Mouse (Mus musculus) bone marrow macrophage, adult 2 months (primary cell): ENCODE data around the gene Glycam1.

Source experiments
- CTCF ChIP-seq: IDR thresholded peaks from 2 replicates; pipeline ENCODE4 v1.5.1; 2012; ENCODE audit warnings: low read depth, mild to moderate bottlenecking, low read length, moderate library complexity
- POLR2A ChIP-seq: IDR thresholded peaks from 2 replicates; pipeline ENCODE4 v1.6.1; 2012; ENCODE audit warnings: mild to moderate bottlenecking, low read depth, low read length, borderline replicate concordance

DNA sequence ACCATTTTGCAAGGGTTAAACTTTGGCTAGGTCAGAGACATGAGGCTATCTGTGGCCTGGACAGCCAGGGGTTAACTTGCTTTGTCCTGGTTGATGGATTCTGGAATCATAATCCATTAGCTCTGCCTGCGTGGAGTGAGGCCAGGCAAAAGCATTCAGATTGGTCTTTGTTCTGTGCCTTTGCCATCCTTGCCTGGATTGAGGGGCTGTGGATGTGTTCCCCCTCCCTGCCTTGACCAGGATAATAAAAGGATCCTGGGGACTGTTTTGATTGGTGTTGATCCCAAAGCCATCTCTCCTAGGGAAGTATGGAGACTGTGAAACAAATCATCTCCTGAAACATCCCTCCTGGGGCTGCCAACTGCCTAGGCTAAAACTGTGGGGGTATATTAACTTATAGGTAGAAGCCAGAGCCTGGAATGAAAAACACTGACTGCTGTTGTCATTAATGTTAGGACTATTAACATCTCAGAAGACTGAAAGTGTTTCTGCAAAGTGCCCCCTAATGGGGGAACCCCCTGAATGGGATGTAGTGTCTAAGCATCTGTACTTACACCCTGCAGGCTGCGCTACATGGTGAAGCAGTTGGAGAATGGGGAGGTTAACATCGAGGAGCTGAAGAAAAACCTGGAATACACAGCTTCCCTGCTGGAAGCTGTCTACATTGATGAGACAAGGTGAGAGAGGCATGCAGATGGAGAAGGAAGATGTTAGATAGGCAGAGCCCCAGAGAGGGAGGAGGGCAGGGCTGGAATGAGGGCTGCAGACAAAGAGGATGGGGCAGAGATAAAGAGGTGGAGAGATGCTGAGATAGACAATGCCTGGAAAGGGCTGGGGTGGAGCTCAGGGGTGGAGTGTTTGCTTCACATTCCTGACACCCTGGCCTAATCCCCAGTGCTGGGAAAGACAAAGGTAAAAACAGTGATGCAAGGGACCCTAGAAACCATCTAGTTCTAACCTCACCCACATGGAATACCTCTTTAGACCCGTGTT lies 45.2 kb downstream of the Glycam1 start:
- TF ChIP-seq CTCF (no peak), POLR2A (no peak)
